Mouse (Mus musculus) myocyte (in vitro differentiated cells): Measurements from ENCODE around the gene Hdac9. TPM values are rescaled to one million over a fixed set of nuclear protein-coding genes. Genes with fewer than 3 reads are reported as not detected.

ENCODE experiments used
- H3K27me3 ChIP-seq: one replicate; pipeline ENCODE4 v1.6.1; 2011; ENCODE audit not compliant: control insufficient read depth, insufficient read depth, insufficient read length
- H3K36me3 ChIP-seq: one replicate; pipeline ENCODE4 v1.6.1; 2011; ENCODE audit not compliant: control insufficient read depth, insufficient read depth
- H3K4me2 ChIP-seq: one replicate; pipeline ENCODE4 v1.6.1; 2011; ENCODE audit warnings: low read depth, control low read depth
- H3K4me3 ChIP-seq: one replicate; pipeline ENCODE4 v1.5.1; 2011; ENCODE audit warnings: mild to moderate bottlenecking, control low read depth, moderate library complexity
- H3K79me2 ChIP-seq: one replicate; pipeline ENCODE4 v1.6.1; 2011; ENCODE audit not compliant: control insufficient read depth, insufficient read depth
- H3ac ChIP-seq: one replicate; pipeline ENCODE4 v1.6.1; 2011; ENCODE audit not compliant: control insufficient read depth, insufficient read length
- CEBPB ChIP-seq: IDR thresholded peaks from 2 replicates; pipeline ENCODE4 v1.6.1; 2011; ENCODE audit warnings: mild to moderate bottlenecking, moderate library complexity; ENCODE audit not compliant: poor library complexity, insufficient read depth, severe bottlenecking
- E2F4 ChIP-seq: IDR thresholded peaks from one replicate; pipeline ENCODE4 v1.6.1; 2011; ENCODE audit warnings: mild to moderate bottlenecking, control low read depth, moderate library complexity; ENCODE audit not compliant: insufficient read depth
- MAX ChIP-seq: IDR thresholded peaks from one replicate; pipeline ENCODE4 v1.6.1; 2011; ENCODE audit warnings: low read depth, mild to moderate bottlenecking, control low read depth
- MYOD1 ChIP-seq, 3 experiments: IDR thresholded peaks; one replicate each; pipeline ENCODE4 v1.6.1; 2011; ENCODE audit warnings: control low read depth in 2 of 3, low read depth in 2 of 3, mild to moderate bottlenecking in 2 of 3, moderate library complexity in 1 of 3; ENCODE audit not compliant: insufficient read length in 2 of 3, control insufficient read depth in 1 of 3
- MYOG ChIP-seq, 3 experiments: IDR thresholded peaks; one replicate each; pipeline ENCODE4 v1.6.1; 2011; ENCODE audit warnings: control low read depth in 2 of 3, low read depth in 2 of 3, mild to moderate bottlenecking in 2 of 3; ENCODE audit not compliant: insufficient read length in 2 of 3, control insufficient read depth in 1 of 3, insufficient read depth in 1 of 3
- POLR2A ChIP-seq: IDR thresholded peaks from one replicate; pipeline ENCODE4 v1.6.1; 2011; ENCODE audit warnings: low read depth, mild to moderate bottlenecking, control low read depth, moderate library complexity; ENCODE audit not compliant: insufficient read length
- POLR2AphosphoS2 ChIP-seq: IDR thresholded peaks from one replicate; pipeline ENCODE4 v1.6.1; 2011; ENCODE audit warnings: low read depth, control low read depth; ENCODE audit not compliant: insufficient read length
- REST ChIP-seq: IDR thresholded peaks from one replicate; pipeline ENCODE4 v1.6.1; 2011; ENCODE audit warnings: mild to moderate bottlenecking, control low read depth, moderate library complexity; ENCODE audit not compliant: insufficient read depth, insufficient read length
- SRF ChIP-seq: IDR thresholded peaks from one replicate; pipeline ENCODE4 v1.6.1; 2011; ENCODE audit warnings: low read depth; ENCODE audit not compliant: control insufficient read depth, insufficient read length
- TCF12 ChIP-seq: IDR thresholded peaks from one replicate; pipeline ENCODE4 v1.6.1; 2011; ENCODE audit warnings: mild to moderate bottlenecking, control low read depth; ENCODE audit not compliant: poor library complexity, insufficient read depth, severe bottlenecking
- TCF3 ChIP-seq: IDR thresholded peaks from one replicate; pipeline ENCODE4 v1.6.1; 2011; ENCODE audit warnings: low read depth, control low read depth; ENCODE audit not compliant: insufficient read length
- USF1 ChIP-seq: IDR thresholded peaks from one replicate; pipeline ENCODE4 v1.6.1; 2011; ENCODE audit warnings: low read depth, mild to moderate bottlenecking, control low read depth, moderate library complexity
- polyA plus RNA-seq: library from polyadenylated mRNA; unstranded; fragments of >200 nt; fragmentation: generic; extraction: Trizol; gene quantifications from one replicate; pipeline ENCODE4 v1.2.1, GENCODE M21; 2012; ENCODE audit warnings: missing spikeins

Gene Hdac9
- polyA plus RNA-seq, 1 experiment = 0.47 TPM

DNA sequence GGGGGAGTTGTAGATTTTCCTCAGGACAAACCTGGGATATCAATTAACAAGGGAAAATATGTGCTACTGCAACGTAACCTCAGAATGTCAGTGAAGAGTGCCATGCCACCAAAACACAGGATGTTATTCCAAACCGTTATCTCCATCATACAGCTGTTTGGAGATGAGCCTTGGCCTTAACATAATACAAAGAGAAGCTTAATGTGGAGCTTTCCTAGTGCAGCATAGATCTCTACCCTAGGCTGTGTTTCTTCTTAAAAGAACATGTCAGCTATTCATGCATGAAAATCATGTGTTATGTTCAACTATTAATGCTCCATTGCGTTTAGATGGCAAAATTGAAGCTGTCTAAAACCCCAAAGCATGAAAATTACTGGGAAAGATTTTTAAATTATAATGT is 522.6 kb downstream of the Hdac9 start:
- no peak for TF ChIP-seq TCF12
- no peak for TF ChIP-seq POLR2AphosphoS2
- no peak for TF ChIP-seq MAX
- no peak for TF ChIP-seq USF1
- TF ChIP-seq MYOG (IDR thresholded peaks at IDR 0.05; ENCODE audit: control insufficient read depth in 1 of 3, insufficient read depth in 1 of 3, insufficient read length in 2 of 3, low read depth in 2 of 3) = no peak
- TF ChIP-seq POLR2A = no peak
- TF ChIP-seq E2F4 = no peak
- no peak for TF ChIP-seq SRF
- no peak for TF ChIP-seq REST
- TF ChIP-seq MYOD1 (IDR thresholded peaks at IDR 0.05; ENCODE audit: control insufficient read depth in 1 of 3, insufficient read length in 2 of 3, low read depth in 2 of 3) = no peak
- Histone ChIP-seq H3K79me2 (no peaks in the 10 kb centered on the region), H3ac (no peak overlapping the region), H3K4me3 (no peak overlapping the region), H3K4me2 (no peak overlapping the region), H3K27me3 (no peaks in the 10 kb centered on the region), H3K36me3 (no peaks in the 10 kb centered on the region)

DNA sequence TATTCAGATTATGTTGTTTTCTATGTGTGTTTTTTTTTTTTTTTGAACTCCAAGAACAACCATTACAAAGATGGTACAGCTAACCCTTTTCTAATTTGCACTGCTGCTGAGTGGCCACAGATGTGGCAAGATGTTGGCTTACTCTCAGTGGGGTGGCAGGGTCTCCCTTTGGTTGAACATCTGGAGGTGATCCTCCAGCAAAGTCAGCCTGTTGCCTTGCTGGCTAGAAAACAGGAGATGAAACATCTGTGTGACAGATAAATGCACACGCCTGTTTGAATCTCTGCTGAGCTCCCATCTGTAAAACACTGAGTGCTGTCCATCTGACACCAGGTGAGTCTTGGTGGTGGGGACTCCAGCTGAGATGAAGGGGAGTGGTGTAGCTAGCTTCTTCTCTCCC is 537.2 kb downstream of the Hdac9 start:
- H3ac ChIP-seq = no peak overlapping the region
- TF ChIP-seq POLR2A (no peak), TCF12 (no peak), SRF (no peak), REST (no peak), MAX (no peak)

DNA sequence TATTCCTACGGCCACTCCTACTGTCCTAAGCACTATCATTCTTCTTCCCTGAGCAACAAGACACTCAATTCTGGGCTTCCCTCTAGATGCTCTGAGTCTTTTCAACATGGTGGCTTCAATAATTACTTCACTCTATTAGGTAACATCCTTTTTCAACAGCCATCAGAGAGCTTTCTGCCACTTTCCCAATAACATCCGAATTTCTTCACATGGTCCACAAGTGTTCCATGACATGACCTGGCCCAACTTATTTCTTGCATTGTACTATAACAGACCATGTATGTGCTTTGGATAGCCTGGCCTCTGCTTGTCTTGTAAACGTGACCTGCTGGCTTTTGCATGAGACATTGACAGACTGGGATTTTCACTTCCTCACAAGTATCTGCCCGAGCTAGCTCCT is 538.3 kb downstream of the Hdac9 start:
- Histone ChIP-seq H3ac (no peak overlapping the region), H3K4me2 (no peak overlapping the region), H3K4me3 (no peak overlapping the region), H3K79me2 (no peaks in the 10 kb centered on the region), H3K36me3 (no peaks in the 10 kb centered on the region), H3K27me3 (no peaks in the 10 kb centered on the region)
- TF ChIP-seq CEBPB = no peak
- TF ChIP-seq USF1 = no peak
- TF ChIP-seq MYOG (IDR thresholded peaks at IDR 0.05; ENCODE audit: control insufficient read depth in 1 of 3, insufficient read depth in 1 of 3, insufficient read length in 2 of 3, low read depth in 2 of 3) = no peak

More for the DNA sequence above, 537.2 kb downstream of the Hdac9 start:
- no peaks in the 10 kb centered on the region for H3K79me2 ChIP-seq
- no peaks in the 10 kb centered on the region for H3K36me3 ChIP-seq
- no peak overlapping the region for H3K4me2 ChIP-seq
- H3K27me3 ChIP-seq = no peaks in the 10 kb centered on the region
- no peak overlapping the region for H3K4me3 ChIP-seq

DNA sequence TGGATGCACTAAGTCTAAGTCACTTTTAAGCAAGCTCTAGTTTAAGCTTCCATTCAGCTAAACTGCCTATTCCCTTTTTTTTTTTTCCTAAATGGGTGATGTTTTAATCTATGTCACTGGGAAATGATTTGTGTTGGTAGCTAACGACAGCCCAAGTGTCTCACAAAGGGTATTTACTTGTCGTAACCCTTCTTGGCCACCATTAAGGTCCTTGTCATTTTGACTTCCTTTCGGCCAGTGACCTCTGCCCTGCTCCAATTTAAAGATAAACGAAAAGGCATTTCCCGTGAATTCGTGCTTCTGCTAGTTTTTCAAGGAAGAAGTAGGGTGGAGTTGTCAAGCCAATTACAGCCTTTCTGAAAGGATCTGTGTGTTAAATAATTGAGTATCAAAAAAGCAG is 565.0 kb downstream of the Hdac9 start:
- Histone ChIP-seq H3K4me3 (no peak overlapping the region), H3K27me3 (no peaks in the 10 kb centered on the region), H3K4me2 (no peak overlapping the region), H3K36me3 (no peaks in the 10 kb centered on the region), H3ac (no peak overlapping the region), H3K79me2 (no peaks in the 10 kb centered on the region)
- TF ChIP-seq POLR2A (no peak), USF1 (no peak), SRF (no peak), MAX (no peak), REST (no peak)

DNA sequence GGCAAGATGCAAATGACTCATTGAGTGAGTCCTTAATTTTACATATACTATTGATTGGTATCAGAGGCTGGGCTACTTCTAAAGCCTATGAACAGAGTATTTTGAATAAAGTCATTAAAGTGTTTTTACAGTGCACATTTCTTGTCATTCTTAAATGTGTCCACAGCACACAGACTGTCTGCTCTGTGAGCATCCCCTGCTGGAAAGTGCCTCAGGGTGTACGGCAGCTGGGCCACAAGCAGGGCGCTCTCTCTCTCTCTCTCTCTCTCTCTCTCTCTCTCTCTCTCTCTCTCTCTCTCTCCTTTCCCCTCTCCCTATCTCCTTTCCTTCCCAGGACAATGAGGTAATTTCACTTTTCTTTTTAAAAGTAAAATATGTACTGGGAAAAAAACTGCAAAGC is 569.4 kb downstream of the Hdac9 start:
- no peak overlapping the region for H3K4me2 ChIP-seq
- H3K4me3 ChIP-seq = no peak overlapping the region
- H3K79me2 ChIP-seq = no peaks in the 10 kb centered on the region
- H3ac ChIP-seq = no peak overlapping the region
- H3K36me3 ChIP-seq = no peaks in the 10 kb centered on the region
- TF ChIP-seq REST (no peak), POLR2A (no peak), SRF (no peak), CEBPB (no peak), E2F4 (no peak), TCF12 (no peak), USF1 (no peak), MYOG (IDR thresholded peaks at IDR 0.05; ENCODE audit: control insufficient read depth in 1 of 3, insufficient read depth in 1 of 3, insufficient read length in 2 of 3, low read depth in 2 of 3) (no peak), MAX (no peak), TCF3 (no peak), POLR2AphosphoS2 (no peak), MYOD1 (IDR thresholded peaks at IDR 0.05; ENCODE audit: control insufficient read depth in 1 of 3, insufficient read length in 2 of 3, low read depth in 2 of 3) (no peak)
- no peaks in the 10 kb centered on the region for H3K27me3 ChIP-seq

DNA sequence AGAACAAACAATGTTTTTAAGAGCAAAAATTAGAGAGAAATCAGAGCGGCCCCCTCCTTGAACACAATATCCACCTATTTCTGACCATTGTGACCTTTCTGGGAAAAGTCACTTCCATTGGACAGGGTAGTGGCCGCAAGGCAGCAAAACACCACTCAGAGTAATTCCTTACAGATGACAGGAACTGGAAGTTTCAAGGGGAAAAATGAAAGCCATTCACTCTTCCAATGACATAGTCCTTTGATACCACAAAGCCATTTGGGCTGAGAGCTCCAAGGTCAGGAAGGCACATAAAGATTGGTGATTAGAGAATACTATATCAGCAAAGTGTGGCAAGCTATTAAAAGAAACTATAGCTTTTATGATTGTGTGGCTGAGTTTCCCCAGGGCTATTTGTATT is 574.1 kb downstream of the Hdac9 start:
- H3K79me2 ChIP-seq = no peaks in the 10 kb centered on the region
- no peaks in the 10 kb centered on the region for H3K36me3 ChIP-seq
- H3K27me3 ChIP-seq = no peaks in the 10 kb centered on the region
- H3K4me3 ChIP-seq = no peak overlapping the region
- no peak overlapping the region for H3ac ChIP-seq
- H3K4me2 ChIP-seq = no peak overlapping the region
- TF ChIP-seq MAX = no peak
- TF ChIP-seq CEBPB = no peak
- no peak for TF ChIP-seq POLR2A
- no peak for TF ChIP-seq MYOG (IDR thresholded peaks at IDR 0.05; ENCODE audit: control insufficient read depth in 1 of 3, insufficient read depth in 1 of 3, insufficient read length in 2 of 3, low read depth in 2 of 3)
- no peak for TF ChIP-seq TCF12
- no peak for TF ChIP-seq MYOD1 (IDR thresholded peaks at IDR 0.05; ENCODE audit: control insufficient read depth in 1 of 3, insufficient read length in 2 of 3, low read depth in 2 of 3)
- TF ChIP-seq E2F4 = no peak
- TF ChIP-seq TCF3 = no peak
- TF ChIP-seq SRF = no peak
- no peak for TF ChIP-seq POLR2AphosphoS2
- no peak for TF ChIP-seq REST
- no peak for TF ChIP-seq USF1
